Mouse (Mus musculus) E14TG2a.4 (cell line): ENCODE data around the gene Tgm4.

Source experiments
- CTCF ChIP-seq: conservative IDR thresholded peaks from 2 replicates; pipeline ENCODE4 v1.5.1; 2014; ENCODE audit warnings: low read length
- NANOG ChIP-seq: IDR thresholded peaks from 2 replicates; pipeline ENCODE4 v1.6.1; 2014; ENCODE audit warnings: borderline replicate concordance, low read length, mixed read lengths
- POU5F1 ChIP-seq: IDR thresholded peaks from 2 replicates; pipeline ENCODE4 v1.6.1; 2014; ENCODE audit warnings: low read length, borderline replicate concordance

- no peak for TF ChIP-seq CTCF
- TF ChIP-seq POU5F1 = no peak
- no peak for TF ChIP-seq NANOG
Measured at GRCm38 (mm10) chr9:123103425-123103824, 68.9 kb downstream of the Tgm4 start.
